Mouse (Mus musculus): ENCODE data around the gene Uck2. TPM values are rescaled to one million over a fixed set of nuclear protein-coding genes. Genes with fewer than 3 reads are reported as not detected.
A peak's percentile ranks its signal among the peaks of the same experiment; 100 is the strongest.

Gene Uck2
- 64.7 and 68.2 TPM in 2 replicates for polyA plus RNA-seq (2015; fragmentation: Nextera tagmentation; extraction: Ambion mirVana)

DNA sequence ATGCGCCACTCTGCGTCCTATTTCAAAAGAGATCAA, at the start of gene Uck2:
Gene Uck2, minus strand, starts transcription at position 1 of the 36 bp plus-strand sequence.
- ATAC-seq (replicated peaks), result no peak
- no peaks in the 10 kb centered on the region for H3K27me3 ChIP-seq
- H3K4me2 ChIP-seq (replicated peaks), result peak within 1 kb of the TSS; percentile 76
- peak within 1 kb of the TSS; percentile 92 for H3K9ac ChIP-seq (replicated peaks)
- peak within 1 kb of the TSS; percentile 99 for H3K27ac ChIP-seq (replicated peaks)
- H3K9me3 ChIP-seq, result no peaks in the 10 kb centered on the region
- H3K4me1 ChIP-seq, result peaks cover 35% of the 10 kb centered on the region
- WGBS, result 0% methylated on average over 2 of the region's 2 CpGs
- no peaks in the 10 kb centered on the region for H3K36me3 ChIP-seq
- H3K4me3 ChIP-seq, result peak within 1 kb of the TSS; percentile 90

DNA sequence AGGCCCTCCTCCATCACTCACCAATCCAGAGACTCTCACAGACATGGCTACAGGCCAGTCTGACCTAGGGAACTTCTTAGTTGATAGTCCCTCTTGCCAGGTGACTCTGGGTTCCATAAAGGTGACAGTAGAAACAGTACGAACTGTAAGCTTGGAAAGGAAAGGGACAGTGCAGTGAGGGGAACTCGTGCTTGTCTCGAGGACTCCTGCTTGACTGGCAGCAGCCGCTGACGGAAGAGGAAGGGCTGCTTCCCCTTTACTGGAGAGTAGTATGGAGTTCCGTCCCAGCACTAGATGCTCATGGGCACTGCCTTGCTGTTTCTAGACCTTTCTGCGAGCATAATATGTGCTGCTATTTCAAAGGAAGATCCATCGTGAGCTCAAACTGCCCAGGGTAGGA, 46.0 kb upstream of the Uck2 start:
- Histone ChIP-seq H3K27me3 (no peaks in the 10 kb centered on the region), H3K9ac (replicated peaks) (no peak overlapping the region), H3K9me3 (no peaks in the 10 kb centered on the region), H3K36me3 (peaks cover 50% of the 10 kb centered on the region), H3K4me2 (replicated peaks) (no peak overlapping the region), H3K27ac (replicated peaks) (no peak overlapping the region), H3K4me3 (no peak overlapping the region), H3K4me1 (no peaks in the 10 kb centered on the region)
- WGBS, result 89% methylated on average over 8 of the region's 8 CpGs
- no peak for ATAC-seq (replicated peaks)

GRCm38 (mm10) chr1:167328776-167329175, 43.7 kb upstream of the Uck2 start:
- H3K36me3 ChIP-seq, result peaks cover 63% of the 10 kb centered on the region
- H3K4me1 ChIP-seq, result no peaks in the 10 kb centered on the region
- H3K4me2 ChIP-seq (replicated peaks), result no peak overlapping the region
- H3K9ac ChIP-seq (replicated peaks), result no peak overlapping the region
- WGBS, result 90% methylated on average over 6 of the region's 6 CpGs
- H3K27ac ChIP-seq (replicated peaks), result no peak overlapping the region
- H3K9me3 ChIP-seq, result no peaks in the 10 kb centered on the region
- no peak for ATAC-seq (replicated peaks)
- H3K4me3 ChIP-seq, result no peak overlapping the region
- no peaks in the 10 kb centered on the region for H3K27me3 ChIP-seq

- Histone ChIP-seq H3K27me3 (no peaks in the 10 kb centered on the region), H3K36me3 (peaks cover 75% of the 10 kb centered on the region), H3K27ac (replicated peaks) (no peak overlapping the region), H3K4me1 (no peaks in the 10 kb centered on the region), H3K4me2 (replicated peaks) (no peak overlapping the region), H3K9ac (replicated peaks) (no peak overlapping the region), H3K9me3 (no peaks in the 10 kb centered on the region), H3K4me3 (no peak overlapping the region)
- WGBS, result 97% methylated on average over 6 of the region's 6 CpGs
- no peak for ATAC-seq (replicated peaks)
Observed at GRCm38 (mm10) chr1:167321691-167322090, 36.6 kb upstream of the Uck2 start.

DNA sequence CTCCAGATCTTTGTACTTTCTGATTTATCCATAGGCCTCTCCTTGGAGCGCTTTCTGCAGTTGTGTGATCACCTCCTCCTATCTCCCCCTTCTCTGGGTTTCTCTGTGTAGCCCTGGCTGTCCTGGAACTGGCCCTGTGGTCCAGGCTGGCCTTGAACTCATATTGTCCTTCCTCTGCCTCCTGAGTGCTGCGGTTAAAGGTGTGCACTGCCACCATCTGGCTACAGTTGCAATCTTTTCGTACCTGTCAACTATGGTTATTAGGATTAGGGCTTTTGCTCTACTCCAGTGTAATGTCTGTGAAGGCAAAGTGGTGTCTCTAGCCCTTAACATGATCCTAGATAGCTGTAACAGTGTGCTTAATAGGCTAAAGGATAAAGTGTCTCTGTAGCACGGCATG, 28.1 kb upstream of the Uck2 start:
- peaks cover 26% of the 10 kb centered on the region for H3K36me3 ChIP-seq
- no peak overlapping the region for H3K27ac ChIP-seq (replicated peaks)
- no peaks in the 10 kb centered on the region for H3K27me3 ChIP-seq
- no peak overlapping the region for H3K4me2 ChIP-seq (replicated peaks)
- H3K4me1 ChIP-seq, result peaks cover 9% of the 10 kb centered on the region
- H3K9ac ChIP-seq (replicated peaks), result no peak overlapping the region
- H3K9me3 ChIP-seq, result no peaks in the 10 kb centered on the region
- no peak for ATAC-seq (replicated peaks)
- no peak overlapping the region for H3K4me3 ChIP-seq
- 92% methylated on average over 4 of the region's 4 CpGs for WGBS

DNA sequence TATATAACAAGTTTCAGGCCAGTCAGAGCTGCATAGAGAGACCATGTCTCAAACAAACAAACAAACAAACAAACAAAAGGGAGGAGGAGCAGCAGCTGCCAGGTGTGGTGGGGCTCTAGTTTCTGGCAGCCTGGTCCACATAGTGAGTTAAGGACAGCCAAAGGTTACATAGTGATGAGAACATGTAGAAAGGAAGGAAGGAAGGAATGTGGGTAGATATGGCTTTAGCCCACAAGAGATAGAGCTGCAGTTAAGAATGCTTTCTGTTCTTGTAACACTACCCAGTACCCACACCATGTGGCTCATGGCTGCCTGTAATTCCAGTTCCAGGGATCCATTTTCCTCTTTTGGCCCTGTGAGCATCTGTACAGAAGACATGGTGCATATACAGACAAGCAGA, 27.2 kb upstream of the Uck2 start:
- Histone ChIP-seq H3K36me3 (peaks cover 22% of the 10 kb centered on the region), H3K4me1 (peaks cover 13% of the 10 kb centered on the region), H3K9ac (replicated peaks) (no peak overlapping the region), H3K27ac (replicated peaks) (no peak overlapping the region), H3K27me3 (no peaks in the 10 kb centered on the region), H3K4me2 (replicated peaks) (no peak overlapping the region), H3K9me3 (no peaks in the 10 kb centered on the region), H3K4me3 (no peak overlapping the region)
- no peak for ATAC-seq (replicated peaks)

- no peaks in the 10 kb centered on the region for H3K9me3 ChIP-seq
- peaks cover 13% of the 10 kb centered on the region for H3K4me1 ChIP-seq
- peaks cover 10% of the 10 kb centered on the region; the same call in 1 of the 2 replicates for H3K36me3 ChIP-seq
- peak within 1 kb of the TSS; percentile 82 for H3K4me3 ChIP-seq
- peak; percentile 99 for ATAC-seq (replicated peaks)
- peak within 1 kb of the TSS; percentile 91 for H3K4me2 ChIP-seq (replicated peaks)
- peak within 1 kb of the TSS; percentile 83 for H3K9ac ChIP-seq (replicated peaks)
- WGBS, result under 1% methylated on average over 82 of the region's 82 CpGs
- H3K27ac ChIP-seq (replicated peaks), result peak within 1 kb of the TSS; percentile 96
- H3K27me3 ChIP-seq, result no peaks in the 10 kb centered on the region
Observed at GRCm38 (mm10) chr1:167308261-167309054, 23.3 kb upstream of the Uck2 start, which contains the start of gene Tmco1. Gene Tmco1, plus strand, starts transcription at chr1:167308378.

DNA sequence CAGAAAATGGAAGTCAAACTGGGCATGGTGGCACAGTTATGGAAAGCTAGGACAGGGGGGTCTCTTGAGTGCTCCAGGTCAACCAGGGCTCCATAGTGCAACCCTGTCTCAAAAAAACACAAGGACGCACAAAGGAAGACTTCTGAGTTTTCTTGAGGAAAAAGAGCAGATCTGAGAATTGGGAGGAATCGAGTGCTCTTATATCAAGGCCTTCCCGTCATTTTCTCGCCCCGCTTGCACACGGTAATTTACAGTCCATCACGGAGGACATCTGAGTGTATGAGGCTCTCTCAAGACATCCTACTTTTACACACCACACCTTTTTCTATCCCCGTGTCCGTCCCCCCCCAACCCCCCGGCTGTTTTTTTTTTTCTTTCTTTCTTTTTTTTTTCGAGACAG, 22.6 kb upstream of the Uck2 start:
- H3K4me1 ChIP-seq, result peaks cover 13% of the 10 kb centered on the region
- WGBS, result 67% methylated on average over 11 of the region's 11 CpGs
- peaks cover 10% of the 10 kb centered on the region; the same call in 1 of the 2 replicates for H3K36me3 ChIP-seq
- H3K9me3 ChIP-seq, result no peaks in the 10 kb centered on the region
- peak overlapping the region; percentile 96; the same call in 1 of the 2 replicates for H3K27ac ChIP-seq (replicated peaks)
- H3K27me3 ChIP-seq, result no peaks in the 10 kb centered on the region
- no peak for ATAC-seq (replicated peaks)
- no peak overlapping the region; the same call in 1 of the 2 replicates for H3K9ac ChIP-seq (replicated peaks)
- H3K4me2 ChIP-seq (replicated peaks), result peak overlapping the region; percentile 50
- H3K4me3 ChIP-seq, result peak overlapping the region; percentile 82

GRCm38 (mm10) chr1:167306451-167307240, 21.5 kb upstream of the Uck2 start:
- Histone ChIP-seq H3K27ac (replicated peaks) (no peak overlapping the region), H3K27me3 (no peaks in the 10 kb centered on the region), H3K4me1 (peaks cover 13% of the 10 kb centered on the region), H3K4me3 (no peak overlapping the region), H3K9me3 (no peaks in the 10 kb centered on the region), H3K9ac (replicated peaks) (no peak overlapping the region), H3K36me3 (0 out of 2 replicates have a peak, but pooled peaks cover 3% of the 10 kb centered on the region), H3K4me2 (replicated peaks) (no peak overlapping the region)
- WGBS, result 69% methylated on average over 5 of the region's 5 CpGs
- no peak for ATAC-seq (replicated peaks)

- no peaks in the 10 kb centered on the region for H3K27me3 ChIP-seq
- H3K4me1 ChIP-seq, result peaks cover 13% of the 10 kb centered on the region
- no peak overlapping the region for H3K4me2 ChIP-seq (replicated peaks)
- H3K27ac ChIP-seq (replicated peaks), result no peak overlapping the region
- no peak for ATAC-seq (replicated peaks)
- no peaks in the 10 kb centered on the region for H3K9me3 ChIP-seq
- 0 out of 2 replicates have a peak, but pooled peaks cover 2% of the 10 kb centered on the region for H3K36me3 ChIP-seq
- no peak overlapping the region for H3K9ac ChIP-seq (replicated peaks)
- H3K4me3 ChIP-seq, result no peak overlapping the region
- 67% methylated on average over 7 of the region's 7 CpGs for WGBS
Observed at GRCm38 (mm10) chr1:167305501-167306137, 20.5 kb upstream of the Uck2 start.

- Histone ChIP-seq H3K27me3 (no peaks in the 10 kb centered on the region), H3K27ac (replicated peaks) (no peak overlapping the region), H3K9me3 (no peaks in the 10 kb centered on the region), H3K36me3 (no peaks in the 10 kb centered on the region), H3K4me1 (no peaks in the 10 kb centered on the region), H3K4me2 (replicated peaks) (no peak overlapping the region), H3K9ac (replicated peaks) (no peak overlapping the region), H3K4me3 (no peak overlapping the region)
- WGBS, result 76% methylated on average over 2 of the region's 2 CpGs
- no peak for ATAC-seq (replicated peaks)
Observed at GRCm38 (mm10) chr1:167300122-167300521, 15.0 kb upstream of the Uck2 start.

- no peaks in the 10 kb centered on the region for H3K4me1 ChIP-seq
- H3K27ac ChIP-seq (replicated peaks), result no peak overlapping the region
- H3K9ac ChIP-seq (replicated peaks), result no peak overlapping the region
- no peak overlapping the region for H3K4me2 ChIP-seq (replicated peaks)
- no peaks in the 10 kb centered on the region for H3K27me3 ChIP-seq
- ATAC-seq (replicated peaks), result no peak
- WGBS, result 67% methylated on average over 13 of the region's 13 CpGs
- H3K36me3 ChIP-seq, result no peaks in the 10 kb centered on the region
- no peaks in the 10 kb centered on the region for H3K9me3 ChIP-seq
- H3K4me3 ChIP-seq, result no peak overlapping the region
Observed at GRCm38 (mm10) chr1:167295679-167296402, 10.7 kb upstream of the Uck2 start.
